In the genomic region with DNA sequence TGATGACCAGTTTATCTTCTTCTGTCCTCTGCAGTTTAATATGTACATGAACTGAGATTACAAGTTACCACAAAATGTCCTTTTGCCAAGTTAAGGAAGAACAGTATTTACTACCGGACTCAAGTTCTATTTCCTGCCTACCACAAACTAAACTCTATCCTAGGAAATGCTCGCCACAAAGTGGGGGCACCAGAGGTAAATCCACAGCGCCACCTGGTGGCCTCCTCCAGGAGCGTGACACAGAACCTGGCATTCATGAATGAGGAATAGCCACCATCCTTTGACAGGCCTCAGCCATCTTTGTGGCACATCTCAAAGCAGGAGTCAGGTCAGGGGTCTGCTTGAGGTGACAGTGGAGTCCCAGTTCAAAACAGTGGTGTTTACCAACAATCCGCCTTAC, we compare ENCODE assay signal across 9 mouse cellular contexts. TPM values are rescaled to one million over a fixed set of nuclear protein-coding genes. Genes with fewer than 3 reads are reported as not detected.
A peak's percentile ranks its signal among the peaks of the same experiment; 100 is the strongest.
DNase-seq lines count a peak whose midpoint lies in the region; ATAC-seq and TF ChIP-seq lines count a peak whose summit lies in the region.
"Had no signal": no experiment of that assay in that cellular context is flagged by ENCODE, and none has a peak within 500 bp of the region (broad histone marks: within the 10 kb centered on the region; RNA-seq: fewer than 3 reads in every experiment).

No protein-coding gene starts in this region.

- no peak for TF ChIP-seq POLR2A in testis, adult 2 months (IDR thresholded peaks at IDR 0.05; ENCODE audit: control insufficient read depth, low read depth, low read length)

- no peaks in the 10 kb centered on the region for H3K27me3 ChIP-seq in kidney, embryonic 15.5 days
- no peaks in the 10 kb centered on the region for H3K27me3 ChIP-seq in liver, embryonic 13.5 days
- no peaks in the 10 kb centered on the region for H3K27me3 ChIP-seq in neural tube, embryonic 11.5 days (ENCODE audit: control insufficient read depth, insufficient read depth, low read length)
- no peaks in the 10 kb centered on the region for H3K27me3 ChIP-seq in testis, adult 2 months (ENCODE audit: control insufficient read depth, insufficient read depth, low read length)
- H3K27me3 ChIP-seq: heart, embryonic 13.5 days had no signal

- WGBS in kidney, embryonic 15.5 days: 19% methylated on average over 5 of the region's 5 CpGs
- WGBS in liver, embryonic 13.5 days (ENCODE audit: insufficient replicate concordance): 17% methylated on average over 5 of the region's 5 CpGs
- WGBS in neural tube, embryonic 11.5 days: 29% methylated on average over 5 of the region's 5 CpGs

- peak; percentile 89 for TF ChIP-seq CTCF in testis, adult 2 months (IDR thresholded peaks at IDR 0.05; ENCODE audit: control insufficient read depth, insufficient read depth, insufficient replicate concordance, low read depth, low read length)

- H3K27ac ChIP-seq in kidney, embryonic 15.5 days: no peak overlapping the region
- H3K27ac ChIP-seq in liver, embryonic 13.5 days: no peak overlapping the region
- H3K27ac ChIP-seq in neural tube, embryonic 11.5 days (ENCODE audit: low read depth, low read length): no peak overlapping the region
- no peak overlapping the region for H3K27ac ChIP-seq in testis, adult 2 months (ENCODE audit: control insufficient read depth, insufficient read depth, low read depth, low read length)
- H3K27ac ChIP-seq: heart, embryonic 13.5 days had no signal

- H3K4me3 ChIP-seq in kidney, embryonic 15.5 days (replicated peaks): no peak overlapping the region
- H3K4me3 ChIP-seq in liver, embryonic 13.5 days (replicated peaks): no peak overlapping the region
- H3K4me3 ChIP-seq in neural tube, embryonic 11.5 days (ENCODE audit: low read depth, low read length): no peak overlapping the region
- no peak overlapping the region for H3K4me3 ChIP-seq in testis, adult 2 months (ENCODE audit: control insufficient read depth, low read depth, low read length)
- H3K4me3 ChIP-seq: heart, embryonic 13.5 days had no signal

- 0 out of 2 replicates have a peak, but pooled peaks have one; percentile 25 for ATAC-seq in kidney, embryonic 15.5 days (replicated peaks; ENCODE audit: low FRiP score)
- ATAC-seq in liver, embryonic 13.5 days (ENCODE audit: low read depth): peak; percentile 60
- ATAC-seq in neural tube, embryonic 11.5 days (ENCODE audit: insufficient read depth, low FRiP score, low TSS enrichment): peak; percentile 68; the same call in 1 of the 2 replicates

- no peak overlapping the region for H3K9ac ChIP-seq in kidney, embryonic 15.5 days
- H3K9ac ChIP-seq in liver, embryonic 13.5 days: no peak overlapping the region
- H3K9ac ChIP-seq in neural tube, embryonic 11.5 days (ENCODE audit: low read length): no peak overlapping the region
- H3K9ac ChIP-seq: heart, embryonic 13.5 days had no signal

- DNase-seq in CD4-positive, CD25-positive, alpha-beta regulatory T cell, adult 2 months (ENCODE audit: low read depth, low spot score): peak; percentile 81
- peak; percentile 81 for DNase-seq in adrenal gland, postnatal 10 days
- DNase-seq in embryo, embryonic 11.5 days (ENCODE audit: low read depth, low spot score): peak; percentile 68
- DNase-seq in heart, adult 18-20 months: peak; percentile 52 to 84
- peak; percentile 52 for DNase-seq in liver, embryonic 13.5 days
- DNase-seq in neural tube, embryonic 11.5 days (ENCODE audit: low spot score): peak; percentile 81

- H3K4me1 ChIP-seq in kidney, embryonic 15.5 days: no peaks in the 10 kb centered on the region
- H3K4me1 ChIP-seq in liver, embryonic 13.5 days (replicated peaks): peaks cover 5% of the 10 kb centered on the region; the same call in 1 of the 2 replicates
- H3K4me1 ChIP-seq in neural tube, embryonic 11.5 days (ENCODE audit: control insufficient read depth, insufficient read depth, low read length): no peaks in the 10 kb centered on the region
- H3K4me1 ChIP-seq in testis, adult 2 months (ENCODE audit: control insufficient read depth, insufficient read depth, low read length): no peaks in the 10 kb centered on the region

- no peak overlapping the region for H3K4me2 ChIP-seq in kidney, embryonic 15.5 days
- no peak overlapping the region for H3K4me2 ChIP-seq in liver, embryonic 13.5 days
- H3K4me2 ChIP-seq in neural tube, embryonic 11.5 days (ENCODE audit: low read depth): no peak overlapping the region
- H3K4me2 ChIP-seq: heart, embryonic 13.5 days had no signal

- no peaks in the 10 kb centered on the region for H3K9me3 ChIP-seq in kidney, embryonic 15.5 days (replicated peaks)
- H3K9me3 ChIP-seq in liver, embryonic 13.5 days (replicated peaks): no peaks in the 10 kb centered on the region
- no peaks in the 10 kb centered on the region for H3K9me3 ChIP-seq in neural tube, embryonic 11.5 days (ENCODE audit: control insufficient read depth, low read length)
- H3K9me3 ChIP-seq: heart, embryonic 13.5 days had no signal

- H3K36me3 ChIP-seq in kidney, embryonic 15.5 days: peaks cover 40% of the 10 kb centered on the region
- peaks cover 43% of the 10 kb centered on the region for H3K36me3 ChIP-seq in liver, embryonic 13.5 days
- peaks cover 6% of the 10 kb centered on the region for H3K36me3 ChIP-seq in neural tube, embryonic 11.5 days (ENCODE audit: control insufficient read depth, insufficient read depth, low read length)
- no peaks in the 10 kb centered on the region for H3K36me3 ChIP-seq in testis, adult 2 months (ENCODE audit: control insufficient read depth, insufficient read depth, low read length)

RNA-seq across cellular contexts. Expression of gene Psmb1, which starts 31.9 kb away (rescaled TPM):
- total RNA-seq in adrenal gland, postnatal 10 days (2021): 100 to 1,000 TPM; 171 to 174 TPM
- 100 to 1,000 TPM; 128 to 135 TPM for total RNA-seq in heart, adult 18-20 months (2021)
- 265 and 285 TPM in 2 replicates for polyA plus RNA-seq in kidney, embryonic 15.5 days (2015; fragmentation: Nextera tagmentation; extraction: Ambion mirVana)
- polyA plus RNA-seq in liver, embryonic 13.5 days (2015; fragmentation: Nextera tagmentation; extraction: Ambion mirVana): 177 and 180 TPM in 2 replicates
- 287 and 288 TPM in 2 replicates for polyA plus RNA-seq in neural tube, embryonic 11.5 days (2014; fragmentation: Nextera tagmentation; extraction: Ambion mirVana)
- polyA plus RNA-seq in testis, adult 2 months (2012; rRNA removed): 50.8 and 58.3 TPM in 2 replicates

RNA-seq across cellular contexts. Expression of gene Tbp, which starts 32.0 kb away (rescaled TPM):
- total RNA-seq in adrenal gland, postnatal 10 days (2021): 10 to 100 TPM; 24.5 to 24.7 TPM
- total RNA-seq in heart, adult 18-20 months (2021): 10 to 100 TPM; 10.2 to 11.2 TPM
- polyA plus RNA-seq in kidney, embryonic 15.5 days (2015; fragmentation: Nextera tagmentation; extraction: Ambion mirVana): 49.4 and 51.1 TPM in 2 replicates
- 21.8 and 26.4 TPM in 2 replicates for polyA plus RNA-seq in liver, embryonic 13.5 days (2015; fragmentation: Nextera tagmentation; extraction: Ambion mirVana)
- 84.7 TPM in 2 replicates for polyA plus RNA-seq in neural tube, embryonic 11.5 days (2014; fragmentation: Nextera tagmentation; extraction: Ambion mirVana)
- polyA plus RNA-seq in testis, adult 2 months (2012; rRNA removed): 230 and 281 TPM in 2 replicates

RNA-seq across cellular contexts. Expression of gene Pdcd2, which starts 59.4 kb away (rescaled TPM):
- 10 to 100 TPM; 30.0 to 32.8 TPM for total RNA-seq in adrenal gland, postnatal 10 days (2021)
- 10 to 100 TPM; 16.6 to 20.5 TPM for total RNA-seq in heart, adult 18-20 months (2021)
- polyA plus RNA-seq in kidney, embryonic 15.5 days (2015; fragmentation: Nextera tagmentation; extraction: Ambion mirVana): 44.8 and 51.2 TPM in 2 replicates
- 31.9 and 35.4 TPM in 2 replicates for polyA plus RNA-seq in liver, embryonic 13.5 days (2015; fragmentation: Nextera tagmentation; extraction: Ambion mirVana)
- polyA plus RNA-seq in neural tube, embryonic 11.5 days (2014; fragmentation: Nextera tagmentation; extraction: Ambion mirVana): 54.9 and 57.9 TPM in 2 replicates
- 8.5 and 9.0 TPM in 2 replicates for polyA plus RNA-seq in testis, adult 2 months (2012; rRNA removed)
